29 mouse cellular contexts compared by ENCODE assay signal in genomic region chr5:103473467-103474096, GRCm38 (mm10). TPM values are rescaled to one million over a fixed set of nuclear protein-coding genes. Genes with fewer than 3 reads are reported as not detected.
DNase-seq lines count a peak whose midpoint lies in the region; ATAC-seq lines count a peak whose summit lies in the region.
"Had no signal": no experiment of that assay in that cellular context is flagged by ENCODE, and none has a peak within 500 bp of the region (broad histone marks: within the 10 kb centered on the region; RNA-seq: fewer than 3 reads in every experiment).

No protein-coding gene starts in this region.

- H3K9ac ChIP-seq in heart, embryonic 12.5 days = no peak overlapping the region
- H3K9ac ChIP-seq in embryonic facial prominence, embryonic 14.5 days (ENCODE audit: low read depth, low read length) = no peak overlapping the region
- H3K9ac ChIP-seq: forebrain, embryonic 13.5 days; heart, embryonic 15.5 days; hindbrain, embryonic 13.5 days; intestine, embryonic 15.5 days had no signal

- no peaks in the 10 kb centered on the region for H3K27me3 ChIP-seq in heart, embryonic 12.5 days (replicated peaks)
- no peaks in the 10 kb centered on the region for H3K27me3 ChIP-seq in embryonic facial prominence, embryonic 14.5 days (replicated peaks; ENCODE audit: control insufficient read depth, insufficient read depth, low read length)
- H3K27me3 ChIP-seq: CH12.LX; forebrain, embryonic 13.5 days; heart, embryonic 15.5 days; hindbrain, embryonic 13.5 days; intestine, embryonic 15.5 days; Patski had no signal

- H3K9me3 ChIP-seq in heart, embryonic 12.5 days (replicated peaks) = no peaks in the 10 kb centered on the region
- no peaks in the 10 kb centered on the region for H3K9me3 ChIP-seq in embryonic facial prominence, embryonic 14.5 days (ENCODE audit: control insufficient read depth, low read length)
- H3K9me3 ChIP-seq: forebrain, embryonic 10.5 days; forebrain, embryonic 13.5 days; heart, embryonic 15.5 days; hindbrain, embryonic 10.5 days; hindbrain, embryonic 13.5 days; intestine, embryonic 15.5 days had no signal

- ATAC-seq in heart, embryonic 12.5 days (ENCODE audit: insufficient number of reproducible peaks, low FRiP score) = no peak
- ATAC-seq in embryonic facial prominence, embryonic 14.5 days (ENCODE audit: low read depth) = peak; percentile 72
- ATAC-seq: forebrain, embryonic 13.5 days; forebrain, embryonic 16.5 days; hindbrain, embryonic 16.5 days; intestine, embryonic 15.5 days; Patski had no signal

- no peak overlapping the region for H3K4me2 ChIP-seq in heart, embryonic 12.5 days
- H3K4me2 ChIP-seq in embryonic facial prominence, embryonic 14.5 days (ENCODE audit: low read depth, low read length) = no peak overlapping the region
- H3K4me2 ChIP-seq: forebrain, embryonic 13.5 days; heart, embryonic 11.5 days; heart, embryonic 15.5 days; hindbrain, embryonic 13.5 days; intestine, embryonic 15.5 days had no signal

- no peak overlapping the region for H3K4me3 ChIP-seq in heart, embryonic 12.5 days
- no peak overlapping the region for H3K4me3 ChIP-seq in embryonic facial prominence, embryonic 14.5 days (ENCODE audit: low read depth, low read length)
- H3K4me3 ChIP-seq: erythroblast, embryonic 14.5 days; forebrain, embryonic 10.5 days; forebrain, embryonic 13.5 days; heart, embryonic 15.5 days; hindbrain, embryonic 10.5 days; hindbrain, embryonic 13.5 days; intestine, embryonic 15.5 days had no signal

- H3K4me1 ChIP-seq in heart, embryonic 12.5 days (replicated peaks) = peaks cover 6% of the 10 kb centered on the region
- peaks cover 9% of the 10 kb centered on the region; the same call in 1 of the 2 replicates for H3K4me1 ChIP-seq in embryonic facial prominence, embryonic 14.5 days (ENCODE audit: control insufficient read depth, insufficient read depth, low read length)
- H3K4me1 ChIP-seq: hindbrain, embryonic 10.5 days; hindbrain, embryonic 13.5 days; intestine, embryonic 15.5 days had no signal

- peak; percentile 41 for DNase-seq in heart, adult 11 months
- peak; percentile 77 for DNase-seq in embryonic facial prominence, embryonic 14.5 days (ENCODE audit: low spot score)
- DNase-seq in fibroblast of lung, adult 2 months (ENCODE audit: low read depth) = peak; percentile 29
- no peak for DNase-seq in ovary, postnatal 36 days (ENCODE audit: low spot score)
- no peak for DNase-seq in lung, postnatal 36 days
- DNase-seq: adrenal gland, postnatal 10 days; adrenal gland, postnatal 36 days; B cell, adult 2 months; cerebellum, adult 18-20 months; cerebellum, adult 9-10 months; cerebellum, postnatal 25 days; gastrocnemius, postnatal 10 days; gastrocnemius, postnatal 36 days; heart, postnatal 10 days; heart, postnatal 36 days had no signal

- WGBS in heart, embryonic 12.5 days = 84% methylated on average over 11 of the region's 11 CpGs
- 53% methylated on average over 11 of the region's 11 CpGs for WGBS in embryonic facial prominence, embryonic 14.5 days

- H3K36me3 ChIP-seq in heart, embryonic 12.5 days = no peaks in the 10 kb centered on the region
- no peaks in the 10 kb centered on the region for H3K36me3 ChIP-seq in embryonic facial prominence, embryonic 14.5 days (ENCODE audit: control insufficient read depth, insufficient read depth, low read length)
- H3K36me3 ChIP-seq: G1E; heart, embryonic 15.5 days; hindbrain, embryonic 10.5 days; hindbrain, embryonic 13.5 days; intestine, embryonic 15.5 days had no signal

- H3K27ac ChIP-seq in heart, embryonic 12.5 days (ENCODE audit: poor library complexity, severe bottlenecking) = no peak overlapping the region
- H3K27ac ChIP-seq in embryonic facial prominence, embryonic 14.5 days (replicated peaks; ENCODE audit: low read depth, low read length) = peak overlapping the region; percentile 24; the same call in 1 of the 2 replicates
- H3K27ac ChIP-seq: forebrain, embryonic 10.5 days; forebrain, embryonic 13.5 days; heart, embryonic 15.5 days; hindbrain, embryonic 10.5 days; hindbrain, embryonic 13.5 days; intestine, embryonic 15.5 days had no signal

RNA-seq across cellular contexts. Expression of gene Ptpn13, which starts 48.6 kb away (rescaled TPM):
- 15.1 and 16.8 TPM in 2 replicates for polyA plus RNA-seq in heart, embryonic 12.5 days (2016; fragmentation: Nextera tagmentation; extraction: Ambion mirVana)
- polyA plus RNA-seq in embryonic facial prominence, embryonic 14.5 days (2014; fragmentation: Nextera tagmentation; extraction: Ambion mirVana) = 16.6 and 20.0 TPM in 2 replicates
- polyA plus RNA-seq: G1E had no signal

Comparison
In these comparisons a context has a peak if more than half of its experiments do, and no peak if none do; other contexts are left out.
1. DNase-seq: peak in heart, adult 11 months (single experiment), embryonic facial prominence, embryonic 14.5 days (single experiment) and fibroblast of lung, adult 2 months (single experiment); none in ovary, postnatal 36 days (single experiment) and lung, postnatal 36 days (single experiment).